Mouse (Mus musculus): Measurements from ENCODE around the gene Fbn1. TPM values are rescaled to one million over a fixed set of nuclear protein-coding genes. Genes with fewer than 3 reads are reported as not detected.
A peak's percentile ranks its signal among the peaks of the same experiment; 100 is the strongest.

Gene Fbn1
- polyA plus RNA-seq, 1 experiment from 2014 or later, result 18.6 TPM

GRCm38 (mm10) chr2:125496696-125497095, 11.1 kb downstream of the Fbn1 start:
- no peak for ATAC-seq (ENCODE audit: low FRiP score, low read depth)
- 91% methylated on average over 5 of the region's 5 CpGs for WGBS

GRCm38 (mm10) chr2:125494831-125495812, 12.7 kb downstream of the Fbn1 start:
- H3K4me3 ChIP-seq, result no peak overlapping the region
- H3K9ac ChIP-seq, result no peak overlapping the region
- H3K4me1 ChIP-seq, result peaks cover 12% of the 10 kb centered on the region
- no peak for ATAC-seq (ENCODE audit: low FRiP score, low read depth)
- WGBS, result 83% methylated on average over 20 of the region's 20 CpGs
- H3K9me3 ChIP-seq, result no peaks in the 10 kb centered on the region
- no peak overlapping the region for H3K4me2 ChIP-seq (replicated peaks)
- H3K27ac ChIP-seq, result no peak overlapping the region
- peaks cover 56% of the 10 kb centered on the region for H3K27me3 ChIP-seq
- H3K36me3 ChIP-seq, result peaks cover 23% of the 10 kb centered on the region; the same call in 1 of the 2 replicates

More at GRCm38 (mm10) chr2:125496696-125497095, 11.1 kb downstream of the Fbn1 start:
- Histone ChIP-seq H3K27ac (no peak overlapping the region), H3K4me3 (no peak overlapping the region), H3K4me2 (replicated peaks) (no peak overlapping the region), H3K9me3 (no peaks in the 10 kb centered on the region), H3K9ac (no peak overlapping the region), H3K4me1 (peaks cover 12% of the 10 kb centered on the region), H3K36me3 (peaks cover 27% of the 10 kb centered on the region; the same call in 1 of the 2 replicates), H3K27me3 (peaks cover 46% of the 10 kb centered on the region)

GRCm38 (mm10) chr2:125494291-125494690, 13.5 kb downstream of the Fbn1 start:
- Histone ChIP-seq H3K4me1 (peaks cover 12% of the 10 kb centered on the region), H3K9ac (no peak overlapping the region), H3K4me3 (no peak overlapping the region), H3K9me3 (no peaks in the 10 kb centered on the region), H3K27me3 (peaks cover 64% of the 10 kb centered on the region), H3K36me3 (peaks cover 23% of the 10 kb centered on the region; the same call in 1 of the 2 replicates), H3K4me2 (replicated peaks) (no peak overlapping the region), H3K27ac (no peak overlapping the region)
- no peak for ATAC-seq (ENCODE audit: low FRiP score, low read depth)
- 89% methylated on average over 2 of the region's 2 CpGs for WGBS

DNA sequence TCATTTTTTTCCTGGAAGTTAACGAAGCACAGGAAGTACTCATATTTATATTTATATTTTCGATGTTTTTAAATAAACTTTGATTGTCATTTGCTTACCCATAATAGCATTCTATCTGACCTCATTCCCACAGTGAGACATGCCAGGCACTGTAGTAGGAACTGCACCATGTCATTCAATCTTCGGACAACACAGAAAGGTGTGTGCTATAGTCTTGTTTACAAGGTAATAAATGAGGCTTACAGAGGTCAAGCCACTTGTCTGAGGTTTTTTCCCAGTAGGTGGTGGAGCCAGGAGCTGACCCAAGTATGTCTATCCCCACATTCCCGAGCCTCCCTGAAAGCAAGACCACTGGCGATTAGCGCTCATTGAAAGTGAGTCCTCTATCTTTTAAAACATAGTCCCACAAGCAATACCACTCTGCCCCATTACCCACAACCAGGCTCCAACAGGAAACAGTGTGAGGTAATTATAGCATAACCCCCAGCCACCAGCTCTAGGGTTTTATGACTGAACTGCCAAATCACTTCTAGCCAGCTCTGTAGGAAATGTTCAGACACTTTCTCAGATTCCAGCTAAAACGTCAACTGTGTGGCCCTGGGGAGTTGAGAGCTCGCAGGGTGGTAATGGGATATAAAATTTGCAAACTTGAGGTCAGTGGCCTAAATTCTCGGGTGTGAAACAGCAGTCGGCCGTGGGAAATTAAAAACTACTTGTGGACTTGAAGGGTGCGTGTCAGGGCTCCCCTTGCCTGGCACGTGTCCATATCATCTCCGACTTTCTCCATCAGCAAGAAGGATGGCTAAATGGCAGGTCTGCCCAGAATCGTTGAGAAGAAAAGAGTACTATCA, 15.5 kb downstream of the Fbn1 start:
- Histone ChIP-seq H3K4me1 (peaks cover 18% of the 10 kb centered on the region), H3K4me2 (replicated peaks) (peak overlapping the region; percentile 38), H3K4me3 (no peak overlapping the region), H3K9me3 (no peaks in the 10 kb centered on the region), H3K27ac (no peak overlapping the region), H3K9ac (no peak overlapping the region), H3K27me3 (peaks cover 61% of the 10 kb centered on the region), H3K36me3 (peaks cover 14% of the 10 kb centered on the region; the same call in 1 of the 2 replicates)
- peak; percentile 88 for ATAC-seq (ENCODE audit: low FRiP score, low read depth)
- 23% methylated on average over 15 of the region's 15 CpGs for WGBS

- H3K4me2 ChIP-seq (replicated peaks), result no peak overlapping the region
- 86% methylated on average over 1 of the region's 1 CpGs for WGBS
- ATAC-seq (ENCODE audit: low FRiP score, low read depth), result no peak
- peaks cover 21% of the 10 kb centered on the region for H3K4me1 ChIP-seq
- no peak overlapping the region for H3K4me3 ChIP-seq
- H3K27me3 ChIP-seq, result peaks cover 48% of the 10 kb centered on the region
- H3K9ac ChIP-seq, result no peak overlapping the region
- no peak overlapping the region for H3K27ac ChIP-seq
- H3K36me3 ChIP-seq, result peaks cover 2% of the 10 kb centered on the region; the same call in 1 of the 2 replicates
- no peaks in the 10 kb centered on the region for H3K9me3 ChIP-seq
These were observed 17.8 kb downstream of the Fbn1 start for GRCm38 (mm10) chr2:125489979-125490378.

- Histone ChIP-seq H3K27ac (no peak overlapping the region), H3K4me1 (peaks cover 33% of the 10 kb centered on the region), H3K36me3 (no peaks in the 10 kb centered on the region), H3K27me3 (peaks cover 23% of the 10 kb centered on the region), H3K4me3 (no peak overlapping the region), H3K9ac (no peak overlapping the region), H3K4me2 (replicated peaks) (no peak overlapping the region), H3K9me3 (no peaks in the 10 kb centered on the region)
- no peak for ATAC-seq (ENCODE audit: low FRiP score, low read depth)
- WGBS, result 79% methylated on average over 9 of the region's 9 CpGs
These were observed 22.9 kb downstream of the Fbn1 start for GRCm38 (mm10) chr2:125484910-125485309.

- no peak overlapping the region for H3K4me3 ChIP-seq
These were observed 23.6 kb downstream of the Fbn1 start for GRCm38 (mm10) chr2:125484164-125484563.

DNA sequence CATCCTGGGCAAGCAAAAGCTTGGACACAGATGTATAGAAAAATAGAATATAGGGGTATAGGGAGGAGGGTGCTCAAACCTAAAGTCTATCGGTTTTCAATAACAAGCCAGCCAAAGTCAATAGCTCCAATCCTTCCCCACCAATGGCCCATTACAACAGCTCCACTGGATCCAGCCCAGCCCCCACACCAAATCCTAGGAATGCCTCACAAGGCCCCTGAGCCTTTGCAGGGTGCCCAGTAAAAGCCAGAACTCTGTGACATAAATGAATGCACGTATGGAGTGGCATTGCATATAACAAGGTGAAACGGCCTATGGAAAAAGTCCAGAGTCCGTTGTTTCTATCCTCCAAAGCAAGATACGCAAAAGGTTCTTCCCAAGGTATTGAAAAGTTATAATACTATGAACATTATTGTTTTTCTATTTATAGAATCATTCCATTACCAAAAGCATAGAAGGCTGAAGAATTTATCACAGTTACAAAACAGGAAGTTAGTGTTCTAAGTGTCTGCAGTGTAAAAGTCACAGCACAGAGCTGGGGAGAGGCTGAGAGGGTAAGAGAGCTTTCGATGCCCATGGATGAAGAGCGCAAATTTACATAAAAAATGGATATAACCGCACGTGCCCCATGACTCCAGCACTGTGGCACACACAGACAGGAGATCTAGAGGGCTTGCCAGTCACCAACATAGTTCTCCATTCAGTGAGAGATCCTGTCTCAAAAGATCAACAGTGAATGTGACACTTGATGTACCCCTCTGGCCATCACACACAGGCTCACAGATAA, 26.1 kb downstream of the Fbn1 start:
- no peak overlapping the region for H3K4me3 ChIP-seq
- 78% methylated on average over 9 of the region's 9 CpGs for whole genome bisulfite sequencing
- no peaks in the 10 kb centered on the region for H3K9me3 ChIP-seq
- H3K9ac ChIP-seq, result no peak overlapping the region
- no peak overlapping the region for H3K4me2 ChIP-seq (replicated peaks)
- ATAC-seq (ENCODE audit: low FRiP score, low read depth), result no peak
- H3K36me3 ChIP-seq, result peaks cover 3% of the 10 kb centered on the region; the same call in 1 of the 2 replicates
- H3K27me3 ChIP-seq, result peaks cover 7% of the 10 kb centered on the region; the same call in 1 of the 2 replicates
- no peak overlapping the region for H3K27ac ChIP-seq
- peaks cover 27% of the 10 kb centered on the region for H3K4me1 ChIP-seq

More at GRCm38 (mm10) chr2:125484164-125484563, 23.6 kb downstream of the Fbn1 start:
- Histone ChIP-seq H3K9me3 (no peaks in the 10 kb centered on the region), H3K27ac (no peak overlapping the region), H3K27me3 (peaks cover 16% of the 10 kb centered on the region), H3K9ac (no peak overlapping the region), H3K36me3 (no peaks in the 10 kb centered on the region), H3K4me1 (peaks cover 36% of the 10 kb centered on the region), H3K4me2 (replicated peaks) (no peak overlapping the region)
- no peak for ATAC-seq (ENCODE audit: low FRiP score, low read depth)

GRCm38 (mm10) chr2:125481116-125481515, 26.7 kb downstream of the Fbn1 start:
- no peak for ATAC-seq (ENCODE audit: low FRiP score, low read depth)
- no peak overlapping the region for H3K9ac ChIP-seq
- H3K27ac ChIP-seq, result no peak overlapping the region
- no peak overlapping the region for H3K4me2 ChIP-seq (replicated peaks)
- H3K4me3 ChIP-seq, result no peak overlapping the region
- H3K4me1 ChIP-seq, result peaks cover 27% of the 10 kb centered on the region
- 0 out of 2 replicates have a peak, but pooled peaks cover 5% of the 10 kb centered on the region for H3K27me3 ChIP-seq
- WGBS, result 87% methylated on average over 4 of the region's 4 CpGs
- H3K9me3 ChIP-seq, result no peaks in the 10 kb centered on the region
- peaks cover 9% of the 10 kb centered on the region for H3K36me3 ChIP-seq

GRCm38 (mm10) chr2:125480057-125480456, 27.7 kb downstream of the Fbn1 start:
- H3K36me3 ChIP-seq, result peaks cover 16% of the 10 kb centered on the region
- 0 out of 2 replicates have a peak, but pooled peaks cover 5% of the 10 kb centered on the region for H3K27me3 ChIP-seq
- H3K27ac ChIP-seq, result no peak overlapping the region
- no peak overlapping the region for H3K9ac ChIP-seq
- H3K9me3 ChIP-seq, result no peaks in the 10 kb centered on the region
- H3K4me1 ChIP-seq, result peaks cover 27% of the 10 kb centered on the region
- no peak overlapping the region for H3K4me2 ChIP-seq (replicated peaks)
- no peak for ATAC-seq (ENCODE audit: low FRiP score, low read depth)
- 73% methylated on average over 5 of the region's 5 CpGs for WGBS
- no peak overlapping the region for H3K4me3 ChIP-seq

DNA sequence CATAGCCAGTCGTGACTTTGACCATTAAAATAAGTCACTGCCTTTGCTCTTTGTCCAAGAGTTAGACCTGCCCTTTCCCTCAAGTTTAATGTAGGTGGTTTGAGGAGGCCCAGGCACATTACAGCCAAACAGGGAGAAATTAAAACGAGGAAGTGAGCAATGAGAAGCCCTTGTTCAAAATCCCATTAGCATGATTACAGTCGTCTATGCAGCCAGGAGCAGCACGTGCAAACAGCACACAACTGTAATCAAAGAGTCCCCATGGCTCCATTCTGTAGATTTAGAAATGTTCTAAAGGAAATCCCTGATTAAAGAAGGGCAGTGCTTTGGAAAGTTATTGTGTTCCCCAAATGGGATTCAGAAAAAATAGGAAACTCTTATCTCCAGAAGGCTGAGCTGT, 29.1 kb downstream of the Fbn1 start:
- Histone ChIP-seq H3K27me3 (no peaks in the 10 kb centered on the region), H3K9me3 (no peaks in the 10 kb centered on the region), H3K27ac (no peak overlapping the region), H3K36me3 (peaks cover 16% of the 10 kb centered on the region), H3K4me2 (replicated peaks) (no peak overlapping the region), H3K4me1 (peaks cover 23% of the 10 kb centered on the region), H3K9ac (no peak overlapping the region), H3K4me3 (no peak overlapping the region)
- ATAC-seq (ENCODE audit: low FRiP score, low read depth), result no peak; the same call in 1 of the 2 replicates
- WGBS, result 46% methylated on average over 4 of the region's 4 CpGs

All from limb, embryonic 13.5 days (tissue).